9 mouse cellular contexts compared by ENCODE assay signal in genomic region chr6:140924319-140924981, GRCm38 (mm10).
A peak's percentile ranks its signal among the peaks of the same experiment; 100 is the strongest.
DNase-seq lines count a peak whose midpoint lies in the region; ATAC-seq and TF ChIP-seq lines count a peak whose summit lies in the region.
"Had no signal": no experiment of that assay in that cellular context is flagged by ENCODE, and none has a peak within 500 bp of the region (broad histone marks: within the 10 kb centered on the region; RNA-seq: fewer than 3 reads in every experiment).

No protein-coding gene starts in this region.

- no peaks in the 10 kb centered on the region for H3K4me1 ChIP-seq in heart, embryonic 10.5 days
- H3K4me1 ChIP-seq in bone marrow, adult 2 months (ENCODE audit: control insufficient read depth, insufficient read depth, low read length), result no peaks in the 10 kb centered on the region
- H3K4me1 ChIP-seq in hindbrain, embryonic 16.5 days (ENCODE audit: control insufficient read depth, insufficient read depth, low read depth, low read length), result no peaks in the 10 kb centered on the region
- H3K4me1 ChIP-seq in midbrain, embryonic 13.5 days (replicated peaks), result no peaks in the 10 kb centered on the region; the same call in 1 of the 2 replicates

- H3K27ac ChIP-seq in heart, embryonic 10.5 days, result no peak overlapping the region
- H3K27ac ChIP-seq in bone marrow, adult 2 months (ENCODE audit: control insufficient read depth, insufficient read depth, low read depth, low read length, poor library complexity), result no peak overlapping the region
- no peak overlapping the region for H3K27ac ChIP-seq in hindbrain, embryonic 16.5 days (ENCODE audit: low read depth, low read length)
- H3K27ac ChIP-seq in midbrain, embryonic 13.5 days, result no peak overlapping the region

- H3K36me3 ChIP-seq in heart, embryonic 10.5 days, result no peaks in the 10 kb centered on the region
- no peaks in the 10 kb centered on the region for H3K36me3 ChIP-seq in hindbrain, embryonic 16.5 days (ENCODE audit: control insufficient read depth, insufficient read depth, low read length)
- no peaks in the 10 kb centered on the region for H3K36me3 ChIP-seq in midbrain, embryonic 13.5 days
- H3K36me3 ChIP-seq: G1E had no signal

- intact Hi-C loops in left cerebral cortex, postnatal 10 days (cut with DNase I), result loop anchor here (5.0 to 10.0 kb wide), 2 partner anchors 320 to 523 kb away; partner anchors contain the start of gene Pde3a

- no peaks in the 10 kb centered on the region for H3K27me3 ChIP-seq in heart, embryonic 10.5 days (ENCODE audit: insufficient read depth, poor library complexity, severe bottlenecking)
- no peaks in the 10 kb centered on the region for H3K27me3 ChIP-seq in hindbrain, embryonic 16.5 days (replicated peaks; ENCODE audit: control insufficient read depth, insufficient read depth, low read length)
- H3K27me3 ChIP-seq in midbrain, embryonic 13.5 days, result no peaks in the 10 kb centered on the region

- peak; percentile 48 for DNase-seq in heart, adult 8-10 months (ENCODE audit: low spot score)
- no peak for DNase-seq in heart, embryonic 10.5 days (ENCODE audit: low spot score)
- DNase-seq in fat pad, adult 2 months (ENCODE audit: extremely low read depth, low read depth, low spot score), result peak; percentile 16
- peak; percentile 8 to 22 for DNase-seq in left cerebral cortex, postnatal 10 days (ENCODE audit: extremely low spot score in 1 of 2, low spot score in 2 of 2)
- DNase-seq in thymus, postnatal 4 days, result peak; percentile 17

- WGBS in heart, embryonic 10.5 days, result 58% methylated on average over 12 of the region's 12 CpGs
- 38% methylated on average over 12 of the region's 12 CpGs for WGBS in bone marrow, adult 2 months
- WGBS in hindbrain, embryonic 16.5 days, result 44% methylated on average over 12 of the region's 12 CpGs
- WGBS in midbrain, embryonic 13.5 days, result 47% methylated on average over 12 of the region's 12 CpGs

- peak; percentile 65; the same call in 1 of the 2 replicates for ATAC-seq in hindbrain, embryonic 16.5 days
- peak; percentile 79 for ATAC-seq in midbrain, embryonic 13.5 days

- no peaks in the 10 kb centered on the region for H3K9me3 ChIP-seq in heart, embryonic 10.5 days
- no peaks in the 10 kb centered on the region for H3K9me3 ChIP-seq in hindbrain, embryonic 16.5 days (ENCODE audit: control insufficient read depth, low read length)
- H3K9me3 ChIP-seq in midbrain, embryonic 13.5 days, result no peaks in the 10 kb centered on the region

- TF ChIP-seq POLR2A in bone marrow, adult 2 months (IDR thresholded peaks at IDR 0.05; ENCODE audit: borderline replicate concordance, control insufficient read depth, low read depth, low read length), result no peak

- H3K9ac ChIP-seq in hindbrain, embryonic 16.5 days (ENCODE audit: low read depth, low read length), result no peak overlapping the region
- H3K9ac ChIP-seq in midbrain, embryonic 13.5 days (replicated peaks), result no peak overlapping the region

- no peak overlapping the region for H3K4me3 ChIP-seq in heart, embryonic 10.5 days
- no peak overlapping the region for H3K4me3 ChIP-seq in bone marrow, adult 2 months (replicated peaks; ENCODE audit: control insufficient read depth, low read depth, low read length)
- no peak overlapping the region for H3K4me3 ChIP-seq in hindbrain, embryonic 16.5 days (ENCODE audit: low read length)
- no peak overlapping the region for H3K4me3 ChIP-seq in midbrain, embryonic 13.5 days (replicated peaks)

- peak overlapping the region; percentile 12; the same call in 1 of the 2 replicates for H3K4me2 ChIP-seq in hindbrain, embryonic 16.5 days (ENCODE audit: low read length)
- no peak overlapping the region for H3K4me2 ChIP-seq in midbrain, embryonic 13.5 days (replicated peaks)

- TF ChIP-seq CTCF in bone marrow, adult 2 months (IDR thresholded peaks at IDR 0.05; ENCODE audit: control insufficient read depth, insufficient read depth, low read length), result peak; percentile 1; the same call in 1 of the 2 replicates
